Mouse (Mus musculus) lung, postnatal 0 days (tissue): ENCODE data around the gene Tns3. TPM values are rescaled to one million over a fixed set of nuclear protein-coding genes. Genes with fewer than 3 reads are reported as not detected.
A peak's percentile ranks its signal among the peaks of the same experiment; 100 is the strongest.

Experiments
- ATAC-seq: fragments of 200-750 bp; cut with Nextera tagmentation; 2 replicates; pipeline ENCODE4 v1.8.0; 2017; ENCODE audit warnings: moderate library complexity
- DNase-seq: peaks from one replicate; pipeline ENCODE4 v3.0.0-alpha.2; 2016; ENCODE audit warnings: low spot score
- H3K27ac ChIP-seq: fragments of 300-500 bp; sonication (generic); 2 replicates; pipeline ENCODE4 v1.5.1; 2014; ENCODE audit warnings: antibody characterized with exemption, mild to moderate bottlenecking, low read length, mixed read lengths
- H3K27me3 ChIP-seq: fragments of 300-500 bp; sonication (generic); replicated peaks from 2 replicates; pipeline ENCODE4 v1.6.1; 2014; ENCODE audit warnings: low read length, mixed read lengths; ENCODE audit not compliant: insufficient read depth
- H3K36me3 ChIP-seq: fragments of 300-500 bp; sonication (generic); 2 replicates; pipeline ENCODE4 v1.6.1; 2014; ENCODE audit warnings: low read length, mixed read lengths; ENCODE audit not compliant: insufficient read depth
- H3K4me1 ChIP-seq: fragments of 300-500 bp; sonication (generic); 2 replicates; pipeline ENCODE4 v1.6.1; 2014; ENCODE audit warnings: antibody characterized with exemption, low read depth, low read length, mixed read lengths; ENCODE audit not compliant: insufficient read depth
- H3K4me2 ChIP-seq: fragments of 300-500 bp; sonication (generic); replicated peaks from 2 replicates; pipeline ENCODE4 v1.6.1; 2014; ENCODE audit warnings: low read depth, mild to moderate bottlenecking, low read length, moderate library complexity, mixed read lengths
- H3K4me3 ChIP-seq: fragments of 300-500 bp; sonication (generic); 2 replicates; pipeline ENCODE4 v1.5.1; 2014; ENCODE audit warnings: low read depth, low read length
- H3K9ac ChIP-seq: fragments of 300-500 bp; sonication (generic); replicated peaks from 2 replicates; pipeline ENCODE4 v1.6.1; 2014; ENCODE audit warnings: low read depth, mild to moderate bottlenecking
- H3K9me3 ChIP-seq: fragments of 300-500 bp; sonication (generic); 2 replicates; pipeline ENCODE4 v1.6.1; 2016; ENCODE audit warnings: low read length, mixed read lengths
- CTCF ChIP-seq: IDR thresholded peaks from 2 replicates; pipeline ENCODE4 v1.5.1; 2016; ENCODE audit warnings: antibody characterized with exemption, mild to moderate bottlenecking
- EP300 ChIP-seq: IDR thresholded peaks from 2 replicates; pipeline ENCODE4 v1.6.1; 2016; ENCODE audit warnings: antibody characterized with exemption, mild to moderate bottlenecking, control low read depth
- WGBS: fragments of 180-500 bp; shearing (Covaris S2); extraction: QIAGEN DNeasy Blood & Tissue Kit; methylation state at CpG from one replicate; pipeline ENCODE4 v1.1.7; 2014; 5-methylcytosine and 5-hydroxymethylcytosine counted together
- polyA plus RNA-seq: library from polyadenylated mRNA; unstranded; fragments of >200 nt; fragmentation: Nextera tagmentation; extraction: Ambion mirVana; gene quantifications from 2 replicates; pipeline ENCODE4 v1.2.1, GENCODE M21; 2015

The Tns3 gene
- polyA plus RNA-seq, 1 experiment from 2014 or later = 34.9 TPM

DNA sequence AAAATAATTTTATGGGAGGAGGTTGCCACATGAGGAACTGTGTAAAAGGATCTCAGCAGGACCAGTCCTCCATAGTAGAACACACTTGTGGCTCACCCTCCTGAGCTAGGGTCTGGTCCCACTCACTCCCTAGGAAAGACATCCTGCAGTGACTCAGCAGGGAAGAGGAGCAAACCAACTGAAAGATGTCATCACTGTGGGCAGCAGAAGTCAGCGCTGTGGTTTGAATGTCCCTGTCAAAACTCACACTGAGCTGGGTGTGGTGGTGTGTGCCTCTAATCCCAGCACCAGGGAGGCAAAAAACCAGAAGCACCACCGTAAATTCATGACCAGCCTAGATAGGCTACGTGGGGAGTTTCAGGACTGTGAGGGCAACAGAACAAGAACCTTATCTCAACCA lies 20.9 kb upstream of the Tns3 start:
- no peak for DNase-seq
- no peak for ATAC-seq
- no peak overlapping the region for H3K9ac ChIP-seq
- H3K9me3 ChIP-seq = no peaks in the 10 kb centered on the region
- no peaks in the 10 kb centered on the region for H3K4me1 ChIP-seq
- no peak overlapping the region for H3K4me3 ChIP-seq
- H3K36me3 ChIP-seq = no peaks in the 10 kb centered on the region
- H3K4me2 ChIP-seq = no peak overlapping the region
- no peaks in the 10 kb centered on the region for H3K27me3 ChIP-seq
- 60% methylated on average over 3 of the region's 3 CpGs for WGBS
- no peak for TF ChIP-seq CTCF
- no peak for TF ChIP-seq EP300
- no peak overlapping the region for H3K27ac ChIP-seq

- TF ChIP-seq EP300 (no peak), CTCF (no peak)
- ATAC-seq = no peak
Measured at GRCm38 (mm10) chr11:8684262-8684661, 19.9 kb upstream of the Tns3 start.

GRCm38 (mm10) chr11:8681356-8681755 lies 17.0 kb upstream of the Tns3 start:
- H3K4me2 ChIP-seq = no peak overlapping the region
- TF ChIP-seq CTCF (no peak), EP300 (no peak)
- ATAC-seq = no peak
- 0 out of 2 replicates have a peak overlapping the region, but pooled peaks have one; percentile 32 for H3K27ac ChIP-seq
- no peaks in the 10 kb centered on the region for H3K9me3 ChIP-seq
- no peak overlapping the region for H3K4me3 ChIP-seq
- no peak for DNase-seq
- no peaks in the 10 kb centered on the region for H3K4me1 ChIP-seq
- H3K27me3 ChIP-seq = no peaks in the 10 kb centered on the region
- no peak overlapping the region for H3K9ac ChIP-seq
- WGBS = 24% methylated on average over 3 of the region's 3 CpGs
- H3K36me3 ChIP-seq = no peaks in the 10 kb centered on the region

More at GRCm38 (mm10) chr11:8684262-8684661, 19.9 kb upstream of the Tns3 start:
- Histone ChIP-seq H3K4me2 (no peak overlapping the region), H3K27ac (no peak overlapping the region), H3K36me3 (no peaks in the 10 kb centered on the region), H3K9ac (no peak overlapping the region), H3K4me1 (no peaks in the 10 kb centered on the region), H3K9me3 (no peaks in the 10 kb centered on the region), H3K4me3 (no peak overlapping the region), H3K27me3 (no peaks in the 10 kb centered on the region)
- WGBS = 92% methylated on average over 5 of the region's 5 CpGs
- DNase-seq = no peak

DNA sequence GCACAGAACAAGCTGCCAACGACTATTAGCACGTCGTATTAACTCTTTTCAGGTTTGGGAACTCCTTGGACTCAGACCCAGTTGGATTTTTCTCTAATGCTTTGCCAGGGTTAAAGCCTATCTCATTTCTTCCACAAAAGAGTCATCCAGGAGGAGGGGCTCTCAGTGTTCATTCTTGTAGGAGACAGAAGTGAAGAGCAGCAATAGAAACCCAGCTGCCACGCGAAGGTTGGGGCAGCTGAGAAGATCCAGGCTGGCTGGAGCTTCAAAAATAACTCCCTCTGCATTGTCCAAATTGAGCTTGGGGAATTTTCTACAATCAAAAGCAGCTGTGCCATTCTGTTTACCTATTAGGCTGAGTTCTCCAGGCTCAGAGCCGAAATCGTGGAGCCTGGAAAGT lies 16.3 kb upstream of the Tns3 start:
- TF ChIP-seq EP300 = no peak; the same call in 1 of the 2 replicates
- TF ChIP-seq CTCF = no peak
- no peak overlapping the region for H3K4me3 ChIP-seq
- no peaks in the 10 kb centered on the region for H3K36me3 ChIP-seq
- peak overlapping the region; percentile 47 for H3K27ac ChIP-seq
- ATAC-seq (peak; percentile 36), DNase-seq (peak; percentile 77)
- 38% methylated on average over 7 of the region's 7 CpGs for WGBS
- H3K9ac ChIP-seq = no peak overlapping the region
- no peak overlapping the region for H3K4me2 ChIP-seq
- no peaks in the 10 kb centered on the region for H3K27me3 ChIP-seq
- H3K4me1 ChIP-seq = no peaks in the 10 kb centered on the region
- H3K9me3 ChIP-seq = no peaks in the 10 kb centered on the region

DNA sequence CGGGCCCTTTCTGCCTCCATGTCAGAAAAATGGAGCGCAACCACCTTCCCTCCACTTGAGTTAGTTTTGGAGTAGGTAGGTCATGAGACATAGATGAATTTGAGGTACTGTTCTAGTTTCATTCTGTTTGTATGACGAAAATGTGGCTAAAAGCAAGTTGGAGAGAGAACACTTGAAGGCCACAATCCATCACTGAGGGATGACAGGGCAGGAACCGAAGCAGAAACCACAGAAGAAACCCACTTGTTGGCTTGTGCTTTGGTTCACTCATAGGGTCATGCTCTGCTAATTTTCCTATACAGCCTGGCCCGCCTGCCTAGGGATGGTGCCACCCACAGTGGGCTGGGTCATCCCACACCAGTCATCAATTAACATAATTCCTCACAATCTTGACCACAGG lies 14.9 kb upstream of the Tns3 start:
- Histone ChIP-seq H3K27ac (peak overlapping the region; percentile 80), H3K36me3 (no peaks in the 10 kb centered on the region), H3K4me1 (peaks cover 2% of the 10 kb centered on the region; the same call in 1 of the 2 replicates), H3K9ac (no peak overlapping the region), H3K4me3 (no peak overlapping the region), H3K27me3 (no peaks in the 10 kb centered on the region), H3K4me2 (no peak overlapping the region), H3K9me3 (no peaks in the 10 kb centered on the region)
- TF ChIP-seq EP300 (no peak), CTCF (no peak)
- ATAC-seq = no peak
- DNase-seq = no peak
- WGBS = 74% methylated on average over 5 of the region's 5 CpGs

DNA sequence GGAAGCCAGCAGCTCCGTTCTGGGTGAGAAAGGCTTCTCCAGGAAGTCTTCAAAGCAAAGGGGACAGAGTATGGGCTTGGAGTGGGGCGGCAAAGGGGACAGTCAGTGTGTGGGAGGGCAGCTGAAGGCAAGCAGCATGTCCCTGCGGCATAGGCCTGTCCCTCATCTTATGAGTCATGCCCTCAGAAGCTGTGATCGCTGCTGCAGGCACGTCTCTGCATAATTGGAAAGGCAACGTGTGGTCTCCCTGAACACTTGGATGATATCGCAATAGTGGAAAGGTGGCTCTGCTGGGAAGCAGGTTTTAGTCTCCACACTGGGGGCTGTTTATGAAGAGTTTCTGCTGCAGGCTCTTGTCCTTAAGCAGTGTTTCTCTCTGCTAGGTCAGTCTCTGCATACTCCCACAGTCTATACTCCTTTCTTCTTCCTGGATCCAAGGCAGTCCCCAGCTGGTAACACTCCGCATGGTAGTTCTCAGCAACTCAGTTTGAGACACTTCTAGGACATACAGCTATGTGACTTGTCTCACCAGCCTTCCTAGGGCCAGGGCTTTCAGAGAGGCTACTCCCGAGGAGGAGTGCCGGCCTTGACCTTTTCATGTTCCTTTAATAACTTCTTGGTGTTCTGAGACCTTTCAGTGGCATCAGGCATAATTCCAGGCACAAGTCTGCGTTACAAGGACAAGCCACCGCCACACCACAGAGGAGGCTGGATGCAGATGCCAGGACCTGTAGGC lies 14.1 kb upstream of the Tns3 start:
- no peaks in the 10 kb centered on the region for H3K9me3 ChIP-seq
- peak; percentile 65 for ATAC-seq
- peak; percentile 83 for DNase-seq
- no peak overlapping the region for H3K4me3 ChIP-seq
- no peaks in the 10 kb centered on the region for H3K27me3 ChIP-seq
- no peaks in the 10 kb centered on the region for H3K36me3 ChIP-seq
- no peak overlapping the region for H3K4me2 ChIP-seq
- H3K4me1 ChIP-seq = peaks cover 10% of the 10 kb centered on the region; the same call in 1 of the 2 replicates
- no peak overlapping the region for H3K9ac ChIP-seq
- H3K27ac ChIP-seq = peak overlapping the region; percentile 80
- WGBS = 64% methylated on average over 12 of the region's 12 CpGs
- TF ChIP-seq CTCF (no peak), EP300 (peak; percentile 30; the same call in 1 of the 2 replicates)
